Mouse (Mus musculus) forebrain, embryonic 15.5 days (tissue): Measurements from ENCODE around the gene Cbr2. TPM values are rescaled to one million over a fixed set of nuclear protein-coding genes. Genes with fewer than 3 reads are reported as not detected.
"Not testable (repeated sequence)": the region's sequence is repeated elsewhere in the genome, so short reads cannot be mapped to it uniquely, and the experiment has no call there.

Experiments used
- ATAC-seq: fragments of 200-750 bp; cut with Nextera tagmentation; replicated peaks from 2 replicates; pipeline ENCODE4 v1.8.0; 2017; ENCODE audit warnings: mild to moderate bottlenecking, moderate TSS enrichment, moderate library complexity
- H3K27ac ChIP-seq: fragments of 300-500 bp; sonication (generic); replicated peaks from 2 replicates; pipeline ENCODE4 v1.5.1; 2015; ENCODE audit warnings: mild to moderate bottlenecking, inconsistent platforms
- H3K27me3 ChIP-seq: fragments of 300-500 bp; sonication (generic); 2 replicates; pipeline ENCODE4 v1.6.1; 2015; ENCODE audit warnings: inconsistent platforms
- H3K36me3 ChIP-seq: fragments of 300-500 bp; sonication (generic); 2 replicates; pipeline ENCODE4 v1.6.1; 2015; ENCODE audit warnings: mild to moderate bottlenecking, inconsistent platforms
- H3K4me1 ChIP-seq: fragments of 300-500 bp; sonication (generic); 2 replicates; pipeline ENCODE4 v1.6.1; 2015; ENCODE audit warnings: inconsistent platforms
- H3K4me2 ChIP-seq: fragments of 300-500 bp; sonication (generic); replicated peaks from 2 replicates; pipeline ENCODE4 v1.6.1; 2015; ENCODE audit warnings: mild to moderate bottlenecking, inconsistent platforms
- H3K4me3 ChIP-seq: fragments of 300-500 bp; sonication (generic); 2 replicates; pipeline ENCODE4 v1.5.1; 2015; ENCODE audit warnings: mild to moderate bottlenecking, inconsistent platforms
- H3K9ac ChIP-seq: fragments of 300-500 bp; sonication (generic); replicated peaks from 2 replicates; pipeline ENCODE4 v1.6.1; 2015; ENCODE audit warnings: mild to moderate bottlenecking, inconsistent platforms
- H3K9me3 ChIP-seq: fragments of 300-500 bp; sonication (generic); 2 replicates; pipeline ENCODE4 v1.6.1; 2016; ENCODE audit warnings: inconsistent platforms
- WGBS: fragments of 180-500 bp; shearing (Covaris S2); methylation state at CpG from one replicate; pipeline ENCODE4 v1.1.7; 2015; ENCODE audit warnings: mixed read lengths; 5-methylcytosine and 5-hydroxymethylcytosine counted together
- polyA plus RNA-seq: library from polyadenylated mRNA; unstranded; fragments of >200 nt; fragmentation: Nextera tagmentation; extraction: Ambion mirVana; gene quantifications from 2 replicates; pipeline ENCODE4 v1.2.1, GENCODE M21; 2015

The Cbr2 gene
- 0.64 and 0.69 TPM in 2 replicates for polyA plus RNA-seq

- Histone ChIP-seq H3K4me3 (no peak within 1 kb of the TSS), H3K9ac (no peak within 1 kb of the TSS), H3K4me1 (no peaks in the 10 kb centered on the region), H3K27ac (no peak within 1 kb of the TSS), H3K4me2 (no peak within 1 kb of the TSS), H3K27me3 (no peaks in the 10 kb centered on the region), H3K36me3 (no peaks in the 10 kb centered on the region), H3K9me3 (no peaks in the 10 kb centered on the region)
- ATAC-seq = no peak
- WGBS = 82% methylated on average over 12 of the region's 12 CpGs
These were observed at the start of gene Cbr2 for GRCm38 (mm10) chr11:120731858-120732680. Gene Cbr2 (minus strand): TSS chr11:120732114.

- not testable (repeated sequence) for H3K27ac ChIP-seq, H3K9ac ChIP-seq, ATAC-seq, H3K27me3 ChIP-seq, H3K9me3 ChIP-seq, H3K4me3 ChIP-seq, H3K4me2 ChIP-seq
- H3K4me1 ChIP-seq = peaks cover 33% of the 10 kb centered on the region
- peaks cover 25% of the 10 kb centered on the region for H3K36me3 ChIP-seq
- WGBS = 95% methylated on average over 6 of the region's 6 CpGs
These were observed 49.4 kb upstream of the Cbr2 start for GRCm38 (mm10) chr11:120781361-120781760.

- H3K36me3 ChIP-seq = peaks cover 24% of the 10 kb centered on the region; the same call in 1 of the 2 replicates
- H3K4me2 ChIP-seq = no peak overlapping the region
- ATAC-seq = no peak
- H3K4me3 ChIP-seq = no peak overlapping the region
- H3K9me3 ChIP-seq = no peaks in the 10 kb centered on the region
- H3K27ac ChIP-seq = no peak overlapping the region
- 88% methylated on average over 1 of the region's 1 CpGs for WGBS
- no peak overlapping the region for H3K9ac ChIP-seq
- H3K27me3 ChIP-seq = no peaks in the 10 kb centered on the region
- H3K4me1 ChIP-seq = peaks cover 23% of the 10 kb centered on the region
These were observed 48.0 kb upstream of the Cbr2 start for GRCm38 (mm10) chr11:120779876-120780275.

GRCm38 (mm10) chr11:120777123-120777522, 45.2 kb upstream of the Cbr2 start:
- Histone ChIP-seq H3K4me1 (peaks cover 4% of the 10 kb centered on the region; the same call in 1 of the 2 replicates), H3K4me3 (no peak overlapping the region), H3K36me3 (peaks cover 20% of the 10 kb centered on the region; the same call in 1 of the 2 replicates), H3K9ac (no peak overlapping the region), H3K27ac (no peak overlapping the region), H3K27me3 (no peaks in the 10 kb centered on the region), H3K9me3 (no peaks in the 10 kb centered on the region), H3K4me2 (no peak overlapping the region)
- no peak for ATAC-seq
- 28% methylated on average over 6 of the region's 6 CpGs for WGBS

- Histone ChIP-seq H3K9me3 (no peaks in the 10 kb centered on the region), H3K4me1 (peaks cover 3% of the 10 kb centered on the region; the same call in 1 of the 2 replicates), H3K27ac (no peak overlapping the region), H3K36me3 (peaks cover 15% of the 10 kb centered on the region; the same call in 1 of the 2 replicates), H3K4me3 (no peak overlapping the region), H3K4me2 (no peak overlapping the region), H3K27me3 (no peaks in the 10 kb centered on the region), H3K9ac (no peak overlapping the region)
- 29% methylated on average over 15 of the region's 15 CpGs for WGBS
- peak; percentile 66 for ATAC-seq
These were observed 44.0 kb upstream of the Cbr2 start for GRCm38 (mm10) chr11:120775774-120776469.

GRCm38 (mm10) chr11:120773463-120774190, 41.7 kb upstream of the Cbr2 start:
- Histone ChIP-seq H3K4me1 (peaks cover 3% of the 10 kb centered on the region; the same call in 1 of the 2 replicates), H3K36me3 (no peaks in the 10 kb centered on the region), H3K9ac (no peak overlapping the region), H3K27me3 (no peaks in the 10 kb centered on the region), H3K9me3 (no peaks in the 10 kb centered on the region), H3K4me2 (no peak overlapping the region), H3K27ac (no peak overlapping the region), H3K4me3 (no peak overlapping the region)
- WGBS = 89% methylated on average over 7 of the region's 7 CpGs
- no peak for ATAC-seq

- Histone ChIP-seq H3K9ac (no peak overlapping the region), H3K27ac (no peak overlapping the region), H3K4me2 (no peak overlapping the region), H3K36me3 (no peaks in the 10 kb centered on the region), H3K27me3 (no peaks in the 10 kb centered on the region), H3K9me3 (no peaks in the 10 kb centered on the region), H3K4me1 (peaks cover 3% of the 10 kb centered on the region; the same call in 1 of the 2 replicates), H3K4me3 (no peak overlapping the region)
- no peak for ATAC-seq
- WGBS = 86% methylated on average over 3 of the region's 3 CpGs
These were observed 40.8 kb upstream of the Cbr2 start for GRCm38 (mm10) chr11:120772749-120773148.

- WGBS = 34% methylated on average over 1 of the region's 1 CpGs
- Histone ChIP-seq H3K4me3 (no peak overlapping the region), H3K4me2 (no peak overlapping the region), H3K27me3 (no peaks in the 10 kb centered on the region), H3K27ac (no peak overlapping the region), H3K4me1 (no peaks in the 10 kb centered on the region), H3K9ac (no peak overlapping the region), H3K9me3 (no peaks in the 10 kb centered on the region), H3K36me3 (no peaks in the 10 kb centered on the region)
- ATAC-seq = no peak
These were observed 36.3 kb upstream of the Cbr2 start for GRCm38 (mm10) chr11:120768206-120768605.

GRCm38 (mm10) chr11:120767023-120767422, 35.1 kb upstream of the Cbr2 start:
- not testable (repeated sequence) for H3K27me3 ChIP-seq, H3K4me3 ChIP-seq, H3K4me2 ChIP-seq, ATAC-seq, H3K9ac ChIP-seq, H3K27ac ChIP-seq, H3K4me1 ChIP-seq, H3K9me3 ChIP-seq, H3K36me3 ChIP-seq
- 78% methylated on average over 3 of the region's 7 CpGs for WGBS

GRCm38 (mm10) chr11:120763121-120763999, 31.4 kb upstream of the Cbr2 start:
- H3K4me1 ChIP-seq, H3K4me2 ChIP-seq, H3K27ac ChIP-seq, H3K36me3 ChIP-seq, H3K9ac ChIP-seq, H3K9me3 ChIP-seq, H3K4me3 ChIP-seq, H3K27me3 ChIP-seq, ATAC-seq: not testable (repeated sequence)
- WGBS = 4% methylated on average over 4 of the region's 23 CpGs

GRCm38 (mm10) chr11:120762672-120763041, 30.7 kb upstream of the Cbr2 start, which contains the start of gene Hmga1b:
Gene Hmga1b (plus strand): TSS chr11:120762794.
- H3K9me3 ChIP-seq, H3K4me3 ChIP-seq, H3K9ac ChIP-seq, H3K27ac ChIP-seq, H3K4me1 ChIP-seq, H3K36me3 ChIP-seq, H3K27me3 ChIP-seq, H3K4me2 ChIP-seq, ATAC-seq: not testable (repeated sequence)
- WGBS = 17% methylated on average over 14 of the region's 14 CpGs
